In the genomic region with DNA sequence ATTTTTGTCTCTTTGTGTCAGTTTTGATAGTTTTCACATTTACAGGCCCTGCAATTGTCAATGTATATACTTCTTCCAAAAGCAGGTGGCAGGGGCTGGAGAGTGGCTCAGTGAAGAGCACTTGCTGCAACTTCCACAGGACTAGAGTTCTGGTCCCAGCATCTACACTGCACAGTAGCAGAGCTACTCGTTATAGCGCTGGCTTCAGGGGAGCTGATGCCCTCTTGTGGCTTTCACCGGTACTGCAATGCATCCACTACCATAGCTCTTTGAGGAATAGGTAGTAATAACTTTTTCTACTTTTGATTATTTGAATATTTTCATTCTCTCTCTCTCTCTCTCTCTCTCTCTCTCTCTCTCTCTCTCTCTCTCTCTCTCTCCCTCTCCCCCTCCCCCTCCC, we compare ENCODE assay signal across 8 mouse cellular contexts.
DNase-seq lines count a peak whose midpoint lies in the region.

No protein-coding gene starts in this region.

- peak; percentile 79 for DNase-seq in A20 (ENCODE audit: low read depth, low spot score)
- peak; percentile 81 to 94 for DNase-seq in adrenal gland, adult (ENCODE audit: inconsistent age in 2 of 2, low spot score in 1 of 2)
- peak; percentile 77 for DNase-seq in embryo, embryonic 11 days
- DNase-seq in heart, adult 8-10 months (ENCODE audit: low spot score): peak; percentile 78
- peak; percentile 76 to 91 for DNase-seq in kidney, postnatal 36 days
- DNase-seq in lung, adult 18-20 months: peak; percentile 72 to 76
- peak; percentile 68 for DNase-seq in ovary, postnatal 10 days (ENCODE audit: low spot score)
- DNase-seq in thymus, postnatal 0 days (ENCODE audit: low spot score): peak; percentile 85

Comparison
In these comparisons a context has a peak if more than half of its experiments do, and no peak if none do; other contexts are left out.
1. Peak in every context shown above with its lines: DNase-seq.